18 mouse cellular contexts compared by ENCODE assay signal in genomic region chr3:71512860-71513259, GRCm38 (mm10).
DNase-seq lines count a peak whose midpoint lies in the region; ATAC-seq and TF ChIP-seq lines count a peak whose summit lies in the region.
"Had no signal": no experiment of that assay in that cellular context is flagged by ENCODE, and none has a peak within 500 bp of the region (broad histone marks: within the 10 kb centered on the region; RNA-seq: fewer than 3 reads in every experiment).

No protein-coding gene starts in this region.

- H3K27ac ChIP-seq in hindbrain, postnatal 0 days, result no peak overlapping the region
- no peak overlapping the region for H3K27ac ChIP-seq in hindbrain, embryonic 13.5 days
- H3K27ac ChIP-seq in hindbrain, embryonic 11.5 days (ENCODE audit: low read depth, low read length), result no peak overlapping the region
- H3K27ac ChIP-seq: embryonic facial prominence, embryonic 10.5 days; heart, embryonic 10.5 days; hindbrain, embryonic 10.5 days; midbrain, embryonic 15.5 days had no signal

- no peaks in the 10 kb centered on the region for H3K9me3 ChIP-seq in hindbrain, postnatal 0 days (ENCODE audit: low read length)
- no peaks in the 10 kb centered on the region for H3K9me3 ChIP-seq in hindbrain, embryonic 13.5 days
- H3K9me3 ChIP-seq in hindbrain, embryonic 11.5 days (ENCODE audit: control insufficient read depth, low read length), result no peaks in the 10 kb centered on the region
- H3K9me3 ChIP-seq: embryonic facial prominence, embryonic 10.5 days; heart, embryonic 10.5 days; hindbrain, embryonic 10.5 days; megakaryocyte, embryonic 14.5 days; midbrain, embryonic 15.5 days had no signal

- no peaks in the 10 kb centered on the region for H3K4me1 ChIP-seq in hindbrain, postnatal 0 days (ENCODE audit: insufficient read depth, low read length)
- no peaks in the 10 kb centered on the region for H3K4me1 ChIP-seq in hindbrain, embryonic 13.5 days (replicated peaks)
- H3K4me1 ChIP-seq in hindbrain, embryonic 11.5 days (replicated peaks; ENCODE audit: control insufficient read depth, insufficient read depth, low read length), result no peaks in the 10 kb centered on the region
- H3K4me1 ChIP-seq: embryonic facial prominence, embryonic 10.5 days; heart, embryonic 10.5 days; hindbrain, embryonic 10.5 days; megakaryocyte, embryonic 14.5 days; midbrain, embryonic 15.5 days had no signal

- no peak for TF ChIP-seq POLR2A in brain, embryonic 14.5 days (IDR thresholded peaks at IDR 0.05; ENCODE audit: borderline replicate concordance, extremely low read depth, insufficient read depth, insufficient read length, poor library complexity, severe bottlenecking)

- no peak overlapping the region for H3K9ac ChIP-seq in hindbrain, postnatal 0 days (replicated peaks; ENCODE audit: low read length)
- H3K9ac ChIP-seq in hindbrain, embryonic 13.5 days, result no peak overlapping the region
- H3K9ac ChIP-seq in hindbrain, embryonic 11.5 days (ENCODE audit: low read depth, low read length), result no peak overlapping the region
- H3K9ac ChIP-seq: midbrain, embryonic 15.5 days had no signal

- H3K4me2 ChIP-seq in hindbrain, postnatal 0 days (ENCODE audit: low read depth, low read length), result no peak overlapping the region
- H3K4me2 ChIP-seq in hindbrain, embryonic 13.5 days, result no peak overlapping the region
- H3K4me2 ChIP-seq in hindbrain, embryonic 11.5 days (replicated peaks; ENCODE audit: low read depth, low read length), result no peak overlapping the region
- H3K4me2 ChIP-seq: liver, embryonic 11.5 days; midbrain, embryonic 15.5 days had no signal

- no peak for ATAC-seq in hindbrain, postnatal 0 days
- no peak for ATAC-seq in hindbrain, embryonic 13.5 days (ENCODE audit: low FRiP score)
- no peak for ATAC-seq in hindbrain, embryonic 11.5 days (ENCODE audit: low FRiP score)
- ATAC-seq: midbrain, embryonic 15.5 days had no signal

- TF ChIP-seq CTCF in hindbrain, postnatal 0 days (IDR thresholded peaks at IDR 0.05; ENCODE audit: low read depth), result no peak
- no peak for TF ChIP-seq CTCF in brain, embryonic 14.5 days (IDR thresholded peaks at IDR 0.05; ENCODE audit: borderline replicate concordance, extremely low read depth, insufficient read depth, insufficient read length)

- no peaks in the 10 kb centered on the region for H3K27me3 ChIP-seq in hindbrain, postnatal 0 days (ENCODE audit: insufficient read depth, low read length)
- H3K27me3 ChIP-seq in hindbrain, embryonic 13.5 days, result no peaks in the 10 kb centered on the region
- H3K27me3 ChIP-seq in hindbrain, embryonic 11.5 days (ENCODE audit: control insufficient read depth, insufficient read depth, low read length), result no peaks in the 10 kb centered on the region
- H3K27me3 ChIP-seq: megakaryocyte, embryonic 14.5 days; midbrain, embryonic 15.5 days had no signal

- peak; percentile 9 for DNase-seq in hindbrain, postnatal 0 days (ENCODE audit: low spot score)
- peak; percentile 12 to 18 for DNase-seq in layer of hippocampus, postnatal 10 days (ENCODE audit: low spot score in 2 of 2)
- DNase-seq in layer of hippocampus, adult 11-12 months (ENCODE audit: low spot score), result no peak
- peak; percentile 42 for DNase-seq in brain, embryonic 14.5 days (ENCODE audit: low read depth)
- peak; percentile 30 for DNase-seq in retina, embryonic 14.5 days (ENCODE audit: low spot score)
- no peak for DNase-seq in hindbrain, embryonic 11.5 days (ENCODE audit: low spot score)
- DNase-seq: adrenal gland, adult 8-10 months; cerebellum, adult 11 months; lung, adult 18-20 months; lung, postnatal 14 days; thymus, postnatal 14 days had no signal

- H3K4me3 ChIP-seq in hindbrain, postnatal 0 days (ENCODE audit: low read length), result no peak overlapping the region
- no peak overlapping the region for H3K4me3 ChIP-seq in hindbrain, embryonic 13.5 days
- H3K4me3 ChIP-seq in hindbrain, embryonic 11.5 days (ENCODE audit: low read depth, low read length), result no peak overlapping the region
- H3K4me3 ChIP-seq: embryonic facial prominence, embryonic 10.5 days; heart, embryonic 10.5 days; hindbrain, embryonic 10.5 days; megakaryocyte, embryonic 14.5 days; midbrain, embryonic 15.5 days had no signal

- no peaks in the 10 kb centered on the region for H3K36me3 ChIP-seq in hindbrain, postnatal 0 days (ENCODE audit: insufficient read depth, low read length)
- no peaks in the 10 kb centered on the region for H3K36me3 ChIP-seq in hindbrain, embryonic 13.5 days
- H3K36me3 ChIP-seq in hindbrain, embryonic 11.5 days (ENCODE audit: control insufficient read depth, insufficient read depth, low read length), result no peaks in the 10 kb centered on the region
- H3K36me3 ChIP-seq: embryonic facial prominence, embryonic 10.5 days; heart, embryonic 10.5 days; hindbrain, embryonic 10.5 days; midbrain, embryonic 15.5 days had no signal

Comparison
In these comparisons a context has a peak if more than half of its experiments do, and no peak if none do; other contexts are left out.
1. DNase-seq: peak in hindbrain, postnatal 0 days (single experiment), layer of hippocampus, postnatal 10 days (2 of 2), brain, embryonic 14.5 days (single experiment) and retina, embryonic 14.5 days (single experiment); none in layer of hippocampus, adult 11-12 months (single experiment) and hindbrain, embryonic 11.5 days (single experiment).